Mouse (Mus musculus) liver, postnatal 0 days (tissue): Measurements from ENCODE around the gene Gzme. TPM values are rescaled to one million over a fixed set of nuclear protein-coding genes. Genes with fewer than 3 reads are reported as not detected.
"Not testable (repeated sequence)": the region's sequence is repeated elsewhere in the genome, so short reads cannot be mapped to it uniquely, and the experiment has no call there.

Experiments
- ATAC-seq: fragments of 200-750 bp; cut with Nextera tagmentation; 2 replicates; pipeline ENCODE4 v1.8.0; 2017; ENCODE audit warnings: mild to moderate bottlenecking, moderate library complexity
- DNase-seq: peaks from one replicate; pipeline ENCODE4 v3.0.0-alpha.2; 2016
- H3K27ac ChIP-seq: fragments of 300-500 bp; sonication (generic); 2 replicates; pipeline ENCODE4 v1.5.1; 2014; ENCODE audit warnings: antibody characterized with exemption, moderate library complexity, mild to moderate bottlenecking, low read depth
- H3K27me3 ChIP-seq: fragments of 300-500 bp; sonication (generic); 2 replicates; pipeline ENCODE4 v1.6.1; 2014; ENCODE audit warnings: low read length, control low read depth, mixed read lengths; ENCODE audit not compliant: insufficient read depth
- H3K36me3 ChIP-seq: fragments of 300-500 bp; sonication (generic); replicated peaks from 2 replicates; pipeline ENCODE4 v1.6.1; 2014; ENCODE audit warnings: mild to moderate bottlenecking, control low read depth, low read length, moderate library complexity, mixed read lengths; ENCODE audit not compliant: insufficient read depth
- H3K4me1 ChIP-seq: fragments of 300-500 bp; sonication (generic); 2 replicates; pipeline ENCODE4 v1.6.1; 2014; ENCODE audit warnings: antibody characterized with exemption, mild to moderate bottlenecking, control low read depth; ENCODE audit not compliant: insufficient read depth
- H3K4me2 ChIP-seq: fragments of 300-500 bp; sonication (generic); 2 replicates; pipeline ENCODE4 v1.6.1; 2014; ENCODE audit warnings: low read depth, mild to moderate bottlenecking, low read length, moderate library complexity, mixed read lengths
- H3K4me3 ChIP-seq: fragments of 300-500 bp; sonication (generic); 2 replicates; pipeline ENCODE4 v1.5.1; 2014; ENCODE audit warnings: low read depth, low read length
- H3K9ac ChIP-seq: fragments of 300-500 bp; sonication (generic); replicated peaks from 2 replicates; pipeline ENCODE4 v1.6.1; 2014; ENCODE audit warnings: mild to moderate bottlenecking, moderate library complexity
- H3K9me3 ChIP-seq: fragments of 300-500 bp; sonication (generic); 2 replicates; pipeline ENCODE4 v1.6.1; 2016; ENCODE audit warnings: mild to moderate bottlenecking, control low read depth, low read length, mixed read lengths
- CTCF ChIP-seq: sonication (generic); IDR thresholded peaks from 2 replicates; pipeline ENCODE4 v1.5.1; 2016; ENCODE audit warnings: antibody characterized with exemption, low read depth
- EP300 ChIP-seq: IDR thresholded peaks from 2 replicates; pipeline ENCODE4 v1.6.1; 2016; ENCODE audit warnings: antibody characterized with exemption, low read depth, mild to moderate bottlenecking
- WGBS: fragments of 180-500 bp; shearing (Covaris S2); extraction: QIAGEN DNeasy Blood & Tissue Kit; methylation state at CpG from one replicate; pipeline ENCODE4 v1.1.7; 2014; ENCODE audit not compliant: insufficient replicate concordance; 5-methylcytosine and 5-hydroxymethylcytosine counted together
- polyA plus RNA-seq: library from polyadenylated mRNA; unstranded; fragments of >200 nt; fragmentation: Nextera tagmentation; extraction: Ambion mirVana; gene quantifications from 2 replicates; pipeline ENCODE4 v1.2.1, GENCODE M21; 2015

Gene Gzme
- polyA plus RNA-seq, 1 experiment from 2014 or later = not detected

- 32% methylated on average over 3 of the region's 3 CpGs for WGBS
- Histone ChIP-seq H3K4me2 (no peak overlapping the region), H3K4me3 (no peak overlapping the region), H3K27me3 (no peaks in the 10 kb centered on the region), H3K9ac (no peak overlapping the region), H3K27ac (no peak overlapping the region), H3K4me1 (no peaks in the 10 kb centered on the region), H3K9me3 (no peaks in the 10 kb centered on the region), H3K36me3 (no peaks in the 10 kb centered on the region)
- DNase-seq = no peak
- TF ChIP-seq EP300 (no peak), CTCF (peak; percentile 49)
- ATAC-seq = no peak
Observed at GRCm38 (mm10) chr14:56128341-56128740, 7.9 kb upstream of the Gzme start.

GRCm38 (mm10) chr14:56123516-56123915 lies 3.1 kb upstream of the Gzme start:
- Histone ChIP-seq H3K27me3 (no peaks in the 10 kb centered on the region), H3K4me1 (no peaks in the 10 kb centered on the region), H3K36me3 (no peaks in the 10 kb centered on the region), H3K4me3 (no peak overlapping the region), H3K27ac (no peak overlapping the region), H3K4me2 (no peak overlapping the region), H3K9ac (no peak overlapping the region), H3K9me3 (no peaks in the 10 kb centered on the region)
- TF ChIP-seq EP300 (no peak), CTCF (no peak)
- DNase-seq (no peak), ATAC-seq (no peak)
- WGBS = 68% methylated on average over 3 of the region's 3 CpGs

GRCm38 (mm10) chr14:56115531-56116310 lies 4.7 kb downstream of the Gzme start:
- not testable (repeated sequence) for H3K27ac ChIP-seq, ATAC-seq, H3K4me2 ChIP-seq, H3K36me3 ChIP-seq, H3K27me3 ChIP-seq, H3K4me3 ChIP-seq, H3K9me3 ChIP-seq, H3K4me1 ChIP-seq, DNase-seq, H3K9ac ChIP-seq
- 88% methylated on average over 33 of the region's 33 CpGs for WGBS

- Histone ChIP-seq H3K9ac (no peak overlapping the region), H3K4me1 (no peaks in the 10 kb centered on the region), H3K4me3 (no peak overlapping the region), H3K36me3 (no peaks in the 10 kb centered on the region), H3K27me3 (no peaks in the 10 kb centered on the region), H3K27ac (no peak overlapping the region), H3K9me3 (no peaks in the 10 kb centered on the region), H3K4me2 (no peak overlapping the region)
- DNase-seq = no peak
- WGBS = 66% methylated on average over 13 of the region's 13 CpGs
- ATAC-seq = no peak
- TF ChIP-seq CTCF (no peak), EP300 (no peak)
Observed at GRCm38 (mm10) chr14:56105447-56106180, 14.8 kb downstream of the Gzme start.

GRCm38 (mm10) chr14:56105016-56105415 lies 15.4 kb downstream of the Gzme start:
- no peak overlapping the region for H3K9ac ChIP-seq

GRCm38 (mm10) chr14:56103452-56103851 lies 17.0 kb downstream of the Gzme start:
- DNase-seq = no peak
- Histone ChIP-seq H3K4me3 (no peak overlapping the region), H3K27ac (no peak overlapping the region), H3K9me3 (no peaks in the 10 kb centered on the region), H3K4me1 (no peaks in the 10 kb centered on the region), H3K4me2 (no peak overlapping the region), H3K27me3 (no peaks in the 10 kb centered on the region), H3K9ac (no peak overlapping the region), H3K36me3 (no peaks in the 10 kb centered on the region)
- 60% methylated on average over 3 of the region's 3 CpGs for WGBS
- ATAC-seq = no peak
- TF ChIP-seq CTCF (no peak), EP300 (no peak)

More at GRCm38 (mm10) chr14:56105016-56105415, 15.4 kb downstream of the Gzme start:
- no peaks in the 10 kb centered on the region for H3K4me1 ChIP-seq
- no peak overlapping the region for H3K4me3 ChIP-seq
- 52% methylated on average over 5 of the region's 5 CpGs for WGBS
- no peaks in the 10 kb centered on the region for H3K9me3 ChIP-seq
- DNase-seq = no peak
- no peaks in the 10 kb centered on the region for H3K36me3 ChIP-seq
- TF ChIP-seq EP300 (no peak), CTCF (no peak)
- H3K27me3 ChIP-seq = no peaks in the 10 kb centered on the region
- H3K4me2 ChIP-seq = no peak overlapping the region
- no peak overlapping the region for H3K27ac ChIP-seq
- ATAC-seq = no peak
